Mouse (Mus musculus): Measurements from ENCODE around the gene Slc16a2. TPM values are rescaled to one million over a fixed set of nuclear protein-coding genes. Genes with fewer than 3 reads are reported as not detected.

Gene Slc16a2
- 19.7 and 22.1 TPM in 2 replicates for polyA plus RNA-seq (2015; fragmentation: Nextera tagmentation; extraction: Ambion mirVana)

DNA sequence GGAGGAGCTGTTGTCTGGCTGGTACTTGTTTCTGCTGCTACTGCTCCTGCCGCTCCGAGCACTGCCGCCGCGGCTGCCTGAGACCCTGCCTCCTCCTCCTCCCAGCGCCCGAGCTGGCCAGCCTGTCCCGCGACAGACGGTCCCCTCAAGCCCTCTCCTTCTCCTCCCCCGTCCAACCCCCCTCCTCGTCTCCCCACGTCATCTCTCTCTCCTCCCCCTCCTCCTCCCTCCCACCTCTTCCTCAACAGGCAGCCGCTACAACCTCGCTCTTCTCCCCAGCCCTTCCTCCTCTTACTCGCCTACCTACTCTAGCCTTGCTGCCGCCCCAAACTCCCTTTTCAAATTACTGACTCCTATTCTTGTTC lies at the start of gene Slc16a2:
Slc16a2 (minus strand) TSS at position 152 of the 365 bp plus-strand sequence.
- H3K9ac ChIP-seq = peak within 1 kb of the TSS; percentile 63
- ATAC-seq (replicated peaks; ENCODE audit: insufficient number of reproducible peaks, insufficient read depth, low FRiP score, low read depth) = peak; percentile 82
- H3K4me3 ChIP-seq = peak within 1 kb of the TSS; percentile 64
- peak within 1 kb of the TSS; percentile 93 for H3K4me2 ChIP-seq
- no peaks in the 10 kb centered on the region for H3K36me3 ChIP-seq
- no peaks in the 10 kb centered on the region for H3K9me3 ChIP-seq (replicated peaks)
- 17% methylated on average over 16 of the region's 17 CpGs for WGBS
- H3K4me1 ChIP-seq (replicated peaks) = no peaks in the 10 kb centered on the region
- peak within 1 kb of the TSS; percentile 85 for H3K27ac ChIP-seq
- peaks cover 77% of the 10 kb centered on the region for H3K27me3 ChIP-seq

- WGBS = 47% methylated on average over 2 of the region's 2 CpGs
- Histone ChIP-seq H3K9ac (no peak overlapping the region), H3K4me3 (no peak overlapping the region), H3K36me3 (no peaks in the 10 kb centered on the region), H3K27ac (no peak overlapping the region), H3K27me3 (peaks cover 14% of the 10 kb centered on the region), H3K4me1 (replicated peaks) (no peaks in the 10 kb centered on the region), H3K4me2 (no peak overlapping the region), H3K9me3 (replicated peaks) (no peaks in the 10 kb centered on the region)
- ATAC-seq (replicated peaks; ENCODE audit: insufficient number of reproducible peaks, insufficient read depth, low FRiP score, low read depth) = no peak
Measured at GRCm38 (mm10) chrX:103863502-103863901, 41.7 kb upstream of the Slc16a2 start.

GRCm38 (mm10) chrX:103862877-103863276 lies 41.1 kb upstream of the Slc16a2 start:
- Histone ChIP-seq H3K36me3 (no peaks in the 10 kb centered on the region), H3K27me3 (peaks cover 10% of the 10 kb centered on the region), H3K9ac (no peak overlapping the region), H3K27ac (no peak overlapping the region), H3K4me3 (no peak overlapping the region), H3K9me3 (replicated peaks) (no peaks in the 10 kb centered on the region), H3K4me2 (no peak overlapping the region), H3K4me1 (replicated peaks) (no peaks in the 10 kb centered on the region)
- WGBS = 81% methylated on average over 3 of the region's 3 CpGs
- no peak for ATAC-seq (replicated peaks; ENCODE audit: insufficient number of reproducible peaks, insufficient read depth, low FRiP score, low read depth)

GRCm38 (mm10) chrX:103845266-103845665 lies 23.5 kb upstream of the Slc16a2 start:
- no peak overlapping the region for H3K4me2 ChIP-seq
- no peak for ATAC-seq (replicated peaks; ENCODE audit: insufficient number of reproducible peaks, insufficient read depth, low FRiP score, low read depth)
- WGBS = 40% methylated on average over 2 of the region's 2 CpGs
- H3K9ac ChIP-seq = no peak overlapping the region
- no peaks in the 10 kb centered on the region for H3K9me3 ChIP-seq (replicated peaks)
- peaks cover 34% of the 10 kb centered on the region for H3K27me3 ChIP-seq
- H3K4me1 ChIP-seq (replicated peaks) = no peaks in the 10 kb centered on the region
- no peak overlapping the region for H3K27ac ChIP-seq
- no peak overlapping the region for H3K4me3 ChIP-seq
- no peaks in the 10 kb centered on the region for H3K36me3 ChIP-seq

DNA sequence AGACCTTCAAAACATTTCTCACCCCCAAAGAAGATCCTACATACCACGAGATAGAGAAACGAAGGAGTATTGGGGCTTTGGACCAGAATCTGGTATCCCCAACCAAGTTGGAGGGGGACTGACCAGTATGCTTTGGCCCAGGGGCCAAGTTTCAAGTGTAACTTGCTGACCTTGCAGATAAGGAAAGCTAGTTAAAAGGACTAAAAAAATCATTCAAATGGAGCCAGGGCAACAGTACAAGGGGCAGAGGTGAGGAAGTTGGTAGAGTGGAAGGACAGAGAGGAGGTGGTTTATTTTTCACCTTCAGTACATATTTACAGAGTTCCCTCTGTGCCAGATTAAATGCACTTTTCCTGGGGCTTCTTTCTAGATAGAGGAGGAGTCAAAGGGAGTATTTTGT lies 7.1 kb upstream of the Slc16a2 start:
- Histone ChIP-seq H3K27me3 (peaks cover 39% of the 10 kb centered on the region), H3K27ac (no peak overlapping the region), H3K4me3 (no peak overlapping the region), H3K4me2 (no peak overlapping the region), H3K9ac (no peak overlapping the region), H3K36me3 (no peaks in the 10 kb centered on the region), H3K4me1 (replicated peaks) (no peaks in the 10 kb centered on the region), H3K9me3 (replicated peaks) (no peaks in the 10 kb centered on the region)
- WGBS = 80% methylated on average over 2 of the region's 2 CpGs
- no peak for ATAC-seq (replicated peaks; ENCODE audit: insufficient number of reproducible peaks, insufficient read depth, low FRiP score, low read depth)

GRCm38 (mm10) chrX:103822271-103822811 lies 558 bp upstream of the Slc16a2 start:
- H3K9me3 ChIP-seq (replicated peaks) = no peaks in the 10 kb centered on the region
- no peaks in the 10 kb centered on the region for H3K4me1 ChIP-seq (replicated peaks)
- peak; percentile 67 for ATAC-seq (replicated peaks; ENCODE audit: insufficient number of reproducible peaks, insufficient read depth, low FRiP score, low read depth)
- peaks cover 73% of the 10 kb centered on the region for H3K27me3 ChIP-seq
- H3K4me3 ChIP-seq = peak overlapping the region; percentile 64
- H3K9ac ChIP-seq = peak overlapping the region; percentile 49
- peak overlapping the region; percentile 85 for H3K27ac ChIP-seq
- H3K36me3 ChIP-seq = no peaks in the 10 kb centered on the region
- WGBS = 13% methylated on average over 15 of the region's 20 CpGs
- H3K4me2 ChIP-seq = peak overlapping the region; percentile 93

- peaks cover 76% of the 10 kb centered on the region for H3K27me3 ChIP-seq
- no peaks in the 10 kb centered on the region for H3K9me3 ChIP-seq (replicated peaks)
- peak overlapping the region; percentile 73 for H3K27ac ChIP-seq
- H3K9ac ChIP-seq = peak overlapping the region; percentile 63
- 26% methylated on average over 34 of the region's 37 CpGs for WGBS
- peak overlapping the region; percentile 93 for H3K4me2 ChIP-seq
- ATAC-seq (replicated peaks; ENCODE audit: insufficient number of reproducible peaks, insufficient read depth, low FRiP score, low read depth) = no peak
- no peaks in the 10 kb centered on the region for H3K36me3 ChIP-seq
- peak overlapping the region; percentile 64 for H3K4me3 ChIP-seq
- no peaks in the 10 kb centered on the region for H3K4me1 ChIP-seq (replicated peaks)
Measured at GRCm38 (mm10) chrX:103821195-103821831, 470 bp downstream of the Slc16a2 start.

DNA sequence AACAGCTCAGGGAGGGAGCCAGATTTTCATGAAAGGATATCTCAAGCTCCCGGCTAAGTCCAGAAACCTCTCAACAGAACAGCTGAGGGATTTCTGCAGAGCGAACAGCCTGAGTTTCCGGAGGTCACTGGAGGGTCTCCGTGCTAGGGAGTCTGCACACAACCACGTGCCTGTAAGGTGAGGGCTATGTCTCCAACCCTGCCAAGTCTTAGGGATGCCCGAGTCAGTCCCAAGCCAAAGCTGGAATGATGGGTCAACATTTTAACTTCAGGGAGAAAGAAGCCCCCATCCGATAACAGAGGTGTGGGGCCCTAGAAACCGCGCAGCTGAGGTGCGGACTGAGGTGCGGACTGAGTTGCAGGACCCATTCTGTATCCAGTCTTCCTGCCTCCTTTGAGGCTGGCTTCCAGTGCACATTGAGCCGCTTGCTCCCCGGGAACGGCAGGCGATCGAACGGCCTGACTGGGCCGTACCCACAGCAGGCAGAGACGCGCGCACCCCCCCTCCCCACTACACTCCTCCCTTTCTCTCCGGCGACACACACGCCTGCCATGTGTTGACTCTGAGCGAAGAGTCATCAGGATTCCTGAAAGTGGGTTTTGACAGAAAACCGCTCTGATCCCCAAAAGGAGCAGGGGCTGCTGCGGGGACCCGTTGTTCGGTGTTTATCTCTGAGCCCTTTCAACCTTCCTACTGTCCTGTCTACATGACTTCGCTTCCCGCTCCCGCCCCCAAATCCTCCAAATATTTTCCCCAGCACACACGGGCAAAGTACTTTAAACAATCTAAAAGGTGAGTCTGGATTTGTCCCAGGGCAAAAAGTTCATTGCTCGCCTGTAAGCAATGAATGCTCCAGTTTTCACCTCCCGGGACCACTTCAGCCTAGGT lies 1.2 kb downstream of the Slc16a2 start:
- Histone ChIP-seq H3K9ac (peak overlapping the region; percentile 63), H3K27ac (peak overlapping the region; percentile 73; the same call in 1 of the 2 replicates), H3K4me3 (peak overlapping the region; percentile 64), H3K36me3 (no peaks in the 10 kb centered on the region), H3K4me1 (replicated peaks) (no peaks in the 10 kb centered on the region), H3K27me3 (peaks cover 69% of the 10 kb centered on the region), H3K9me3 (replicated peaks) (no peaks in the 10 kb centered on the region), H3K4me2 (peak overlapping the region; percentile 93)
- WGBS = 17% methylated on average over 35 of the region's 35 CpGs
- ATAC-seq (replicated peaks; ENCODE audit: insufficient number of reproducible peaks, insufficient read depth, low FRiP score, low read depth) = no peak

GRCm38 (mm10) chrX:103819253-103819652 lies 2.5 kb downstream of the Slc16a2 start:
- no peaks in the 10 kb centered on the region for H3K36me3 ChIP-seq
- H3K4me1 ChIP-seq (replicated peaks) = no peaks in the 10 kb centered on the region
- no peak overlapping the region for H3K27ac ChIP-seq
- H3K4me2 ChIP-seq = peak overlapping the region; percentile 93
- no peak for ATAC-seq (replicated peaks; ENCODE audit: insufficient number of reproducible peaks, insufficient read depth, low FRiP score, low read depth)
- H3K9me3 ChIP-seq (replicated peaks) = no peaks in the 10 kb centered on the region
- H3K27me3 ChIP-seq = peaks cover 62% of the 10 kb centered on the region
- H3K9ac ChIP-seq = no peak overlapping the region
- H3K4me3 ChIP-seq = peak overlapping the region; percentile 64
- 58% methylated on average over 6 of the region's 6 CpGs for WGBS

DNA sequence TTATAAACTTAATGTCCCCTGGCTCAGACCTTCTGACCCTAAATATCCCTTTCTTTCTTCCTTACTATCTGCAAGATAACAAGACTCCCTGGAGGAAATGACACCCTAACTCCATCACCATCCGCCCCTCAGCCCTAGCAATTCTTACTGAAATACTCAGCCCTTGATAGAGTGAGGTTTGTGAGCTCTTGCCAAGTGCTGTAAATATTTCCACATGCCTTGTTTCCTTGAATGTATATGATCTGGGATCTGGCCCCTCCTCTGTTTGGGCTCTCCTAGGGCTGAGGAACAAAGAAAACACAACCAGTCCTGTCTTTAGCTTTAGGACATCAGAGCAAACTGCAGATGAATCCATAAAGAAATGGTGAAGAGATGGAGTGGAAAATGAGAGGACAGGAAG lies 9.1 kb downstream of the Slc16a2 start:
- Histone ChIP-seq H3K27me3 (peaks cover 49% of the 10 kb centered on the region), H3K9ac (no peak overlapping the region), H3K36me3 (no peaks in the 10 kb centered on the region), H3K4me1 (replicated peaks) (no peaks in the 10 kb centered on the region), H3K9me3 (replicated peaks) (no peaks in the 10 kb centered on the region), H3K27ac (peak overlapping the region; percentile 20; the same call in 1 of the 2 replicates), H3K4me2 (no peak overlapping the region), H3K4me3 (no peak overlapping the region)
- peak; percentile 62 for ATAC-seq (replicated peaks; ENCODE audit: insufficient number of reproducible peaks, insufficient read depth, low FRiP score, low read depth)
- 59% methylated on average over 1 of the region's 1 CpGs for WGBS

GRCm38 (mm10) chrX:103810483-103810882 lies 11.3 kb downstream of the Slc16a2 start:
- 63% methylated on average over 1 of the region's 1 CpGs for WGBS
- Histone ChIP-seq H3K9me3 (replicated peaks) (no peaks in the 10 kb centered on the region), H3K27ac (no peak overlapping the region), H3K27me3 (peaks cover 50% of the 10 kb centered on the region), H3K36me3 (no peaks in the 10 kb centered on the region), H3K4me3 (no peak overlapping the region), H3K4me1 (replicated peaks) (no peaks in the 10 kb centered on the region), H3K4me2 (no peak overlapping the region), H3K9ac (no peak overlapping the region)
- ATAC-seq (replicated peaks; ENCODE audit: insufficient number of reproducible peaks, insufficient read depth, low FRiP score, low read depth) = no peak
